Mouse (Mus musculus) ES-E14 (cell line): ENCODE measurements at regions not wholly inside any gene's neighbourhood (a gene's known extent, or its start where the extent isn't known, plus 50 kb on each side); places are given as distances from the start of the nearest gene placed in this dataset.

ENCODE experiments used
- CHD2 ChIP-seq: IDR thresholded peaks from 2 replicates; pipeline ENCODE4 v1.6.1; 2014; ENCODE audit warnings: mild to moderate bottlenecking, low read depth, low read length, inconsistent platforms
- HCFC1 ChIP-seq: IDR thresholded peaks from 2 replicates; pipeline ENCODE4 v1.6.1; 2012; ENCODE audit warnings: low read length, inconsistent platforms, borderline replicate concordance; ENCODE audit not compliant: insufficient read depth
- ZNF384 ChIP-seq: IDR thresholded peaks from 2 replicates; pipeline ENCODE4 v1.6.1; 2012; ENCODE audit warnings: low read depth, low read length, inconsistent platforms

GRCm38 (mm10) chr12:13984396-13984776 lies 167.5 kb downstream of the Fam84a start:
- no peak for TF ChIP-seq CHD2
- TF ChIP-seq ZNF384: no peak
- no peak for TF ChIP-seq HCFC1
